Mouse (Mus musculus) lung, postnatal 14 days (tissue): ENCODE measurements around the gene Hba-a1.
"Not testable (repeated sequence)": the region's sequence is repeated elsewhere in the genome, so short reads cannot be mapped to it uniquely, and the experiment has no call there.

ENCODE experiments used
- DNase-seq: peaks from one replicate; pipeline ENCODE4 v3.0.0; 2021

The Hba-a1 gene

GRCm38 (mm10) chr11:32297417-32297816 lies 14.1 kb downstream of the Hba-a1 start:
- not testable (repeated sequence) for DNase-seq

GRCm38 (mm10) chr11:32297866-32298531 lies 14.7 kb downstream of the Hba-a1 start:
- DNase-seq, result no peak

- DNase-seq, result no peak
These were observed 15.2 kb downstream of the Hba-a1 start for GRCm38 (mm10) chr11:32298532-32298918.

DNA sequence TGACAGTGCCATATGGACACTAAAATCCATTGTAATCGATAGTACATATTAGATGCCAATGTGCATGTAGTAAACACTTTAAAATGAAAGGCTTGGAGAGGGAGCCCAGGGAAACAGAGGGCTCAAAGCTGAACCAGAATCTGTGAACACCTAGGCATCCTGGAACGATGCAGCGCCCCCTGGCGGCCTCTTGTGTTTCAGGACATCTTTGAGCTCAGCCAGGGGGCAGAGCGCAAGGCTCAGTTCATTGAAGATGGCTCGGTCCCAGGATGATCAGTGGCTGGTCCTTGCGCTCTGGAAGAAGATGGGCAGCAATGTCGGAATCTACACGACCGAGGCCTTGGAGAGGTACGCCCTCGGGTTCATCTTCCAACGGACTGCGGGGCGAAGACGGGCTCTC lies 16.6 kb downstream of the Hba-a1 start, which contains the start of gene Hbq1a:
Gene Hbq1a, plus strand, starts transcription at position 205 of the 400 bp plus-strand sequence.
- DNase-seq, result peak; percentile 64

GRCm38 (mm10) chr11:32300279-32301267 lies 17.3 kb downstream of the Hba-a1 start:
- no peak for DNase-seq

GRCm38 (mm10) chr11:32301506-32301905 lies 18.2 kb downstream of the Hba-a1 start:
- no peak for DNase-seq

DNA sequence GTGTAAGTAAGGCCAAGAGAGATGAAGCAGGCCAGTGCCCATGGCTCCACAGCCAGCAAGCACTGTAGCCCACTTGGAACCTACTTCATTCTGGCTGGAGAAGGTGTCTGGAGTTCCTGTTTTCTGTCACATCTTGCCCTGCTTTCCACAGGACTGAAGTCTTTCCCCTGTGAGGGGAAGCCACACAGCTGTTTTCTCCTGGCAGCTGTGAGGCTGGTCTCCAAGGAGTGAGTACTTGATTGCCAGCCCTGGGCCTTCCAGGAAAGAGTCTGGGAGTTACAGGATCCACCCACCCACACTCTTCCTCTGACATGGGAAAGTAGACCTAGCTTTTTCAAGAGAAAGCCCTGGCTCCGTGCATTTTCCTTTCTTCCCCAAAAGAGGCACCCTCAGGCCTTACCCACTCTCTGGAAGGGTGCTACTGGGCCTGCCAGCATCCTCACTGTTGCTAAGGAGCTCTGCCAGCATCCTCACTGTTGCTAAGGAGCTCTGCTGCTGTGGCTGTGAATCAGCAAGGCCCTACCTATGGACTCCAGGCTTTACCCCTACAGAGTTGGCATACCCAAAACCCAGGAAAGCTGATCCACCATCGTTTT lies 19.6 kb downstream of the Hba-a1 start:
- peak; percentile 29 for DNase-seq

DNA sequence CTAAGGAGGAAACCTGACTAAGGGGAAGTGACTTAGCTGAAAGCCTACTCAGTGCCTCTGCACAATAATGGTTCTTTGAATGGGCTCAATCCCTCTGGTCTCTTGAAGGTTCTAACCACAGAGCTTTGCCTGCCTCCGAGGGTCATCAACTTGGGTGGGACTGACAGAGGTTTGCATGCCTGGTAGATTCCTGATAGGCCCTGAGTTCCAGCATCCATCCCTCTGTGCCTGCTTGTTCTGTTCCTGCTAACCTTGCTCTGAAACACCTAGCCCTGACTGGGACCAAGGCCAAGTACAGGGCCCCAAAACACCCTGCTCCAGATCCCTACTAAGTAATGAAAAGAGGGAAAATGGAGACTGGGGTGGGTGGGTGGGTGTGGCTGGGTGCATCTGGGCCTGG lies 20.1 kb downstream of the Hba-a1 start:
- DNase-seq, result no peak

GRCm38 (mm10) chr11:32307006-32307405 lies 23.7 kb downstream of the Hba-a1 start:
- no peak for DNase-seq

GRCm38 (mm10) chr11:32309446-32309845 lies 26.1 kb downstream of the Hba-a1 start:
- DNase-seq, result no peak

DNA sequence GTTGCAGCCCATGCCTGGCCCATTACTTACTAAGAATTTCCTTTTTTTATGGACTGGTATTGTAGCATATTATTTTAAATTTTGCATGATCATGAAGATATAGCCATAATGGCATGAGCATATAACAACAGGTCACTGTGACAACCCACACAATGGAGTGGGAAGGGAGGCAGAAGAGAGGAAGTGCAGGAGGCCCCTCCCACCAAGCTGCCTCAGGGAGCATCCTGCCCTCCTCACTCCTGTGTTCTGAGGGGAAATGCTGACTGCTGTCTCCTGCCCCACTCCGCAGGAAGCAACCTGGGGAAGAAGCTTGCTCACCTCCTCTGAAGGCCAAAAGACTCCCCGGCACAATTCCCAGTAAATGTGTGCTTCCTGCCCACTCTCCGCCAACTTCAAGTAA lies 26.6 kb downstream of the Hba-a1 start:
- no peak for DNase-seq

GRCm38 (mm10) chr11:32316009-32316408 lies 32.7 kb downstream of the Hba-a1 start:
- DNase-seq, result no peak

GRCm38 (mm10) chr11:32320507-32321195 lies 37.3 kb downstream of the Hba-a1 start:
- no peak for DNase-seq

- DNase-seq, result peak; percentile 65
These were observed 37.9 kb downstream of the Hba-a1 start for GRCm38 (mm10) chr11:32321196-32321565.

- peak; percentile 90 for DNase-seq
These were observed 41.3 kb downstream of the Hba-a1 start for GRCm38 (mm10) chr11:32324609-32325008.

DNA sequence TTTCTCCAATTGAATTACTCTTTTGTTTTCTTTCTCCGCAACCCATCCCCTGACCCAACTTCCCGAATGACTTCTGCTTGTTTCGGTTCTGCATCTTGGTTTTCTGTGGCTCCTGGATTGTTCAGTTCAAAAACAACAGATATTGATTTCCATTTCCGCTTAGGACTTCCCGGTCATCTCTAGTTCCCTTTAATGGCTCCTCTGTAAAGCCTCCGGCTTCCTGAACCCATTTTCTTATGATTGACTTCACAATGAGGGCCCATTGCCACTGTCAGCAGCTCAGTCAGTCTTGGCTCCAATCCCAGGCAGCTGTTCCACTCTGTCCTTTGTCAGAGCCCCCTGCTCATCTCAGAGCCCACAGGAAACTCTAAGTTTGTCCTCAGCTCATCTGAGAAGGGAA lies 47.8 kb downstream of the Hba-a1 start:
- peak; percentile 56 for DNase-seq

- no peak for DNase-seq
These were observed 48.5 kb downstream of the Hba-a1 start for GRCm38 (mm10) chr11:32331861-32332260.

- no peak for DNase-seq
These were observed 49.9 kb downstream of the Hba-a1 start for GRCm38 (mm10) chr11:32333235-32333634.
